Mouse (Mus musculus): ENCODE results near the gene Itpr1.

The Itpr1 gene

GRCm38 (mm10) chr6:108467597-108467996, 254.7 kb downstream of the Itpr1 start:
- no peak for DNase-seq (ENCODE audit: low spot score)

- DNase-seq (ENCODE audit: low spot score): no peak
Measured at GRCm38 (mm10) chr6:108468226-108468825, 255.4 kb downstream of the Itpr1 start.

DNA sequence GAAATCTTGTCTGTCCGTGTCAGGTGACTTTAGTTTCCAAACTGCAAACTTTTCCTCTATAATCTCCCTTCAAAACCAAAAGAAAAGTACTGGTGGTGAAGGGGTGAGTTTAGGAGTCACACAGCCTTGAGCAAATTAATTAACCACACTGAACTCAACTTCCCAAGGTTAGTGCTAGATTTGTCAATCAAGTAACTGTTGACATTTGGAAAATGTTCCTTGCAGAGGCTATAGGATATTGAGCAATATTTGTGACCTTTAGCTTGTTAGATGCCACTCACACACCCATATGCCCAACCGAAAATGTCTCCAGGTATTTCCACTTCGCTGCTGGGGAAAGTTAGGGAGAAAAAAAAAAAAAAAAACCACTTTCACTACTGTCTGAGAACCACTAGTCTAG, 259.0 kb downstream of the Itpr1 start:
- no peak for DNase-seq (ENCODE audit: low spot score)

DNA sequence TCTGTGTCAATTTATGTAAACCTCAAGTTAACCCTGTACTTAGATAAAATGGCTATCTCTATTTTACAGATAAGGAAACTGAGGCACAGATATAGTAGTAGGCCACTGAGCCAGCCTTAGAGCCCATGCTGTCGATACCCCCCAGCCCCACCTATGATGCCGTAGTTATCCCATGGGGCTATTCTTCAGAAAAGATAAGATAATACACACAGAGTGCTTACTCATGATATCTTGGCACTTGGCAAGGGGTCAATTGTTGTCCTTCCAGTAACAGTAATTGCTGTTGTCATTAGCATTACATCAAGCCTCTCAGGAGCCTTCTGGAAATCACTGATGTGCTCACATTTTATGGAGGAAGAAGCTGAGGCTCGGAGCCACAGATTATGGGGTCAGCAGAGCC, 259.9 kb downstream of the Itpr1 start:
- DNase-seq (ENCODE audit: low spot score): no peak

GRCm38 (mm10) chr6:108476797-108477235, 263.9 kb downstream of the Itpr1 start:
- DNase-seq (ENCODE audit: low spot score): no peak

GRCm38 (mm10) chr6:108477602-108478001, 264.7 kb downstream of the Itpr1 start:
- no peak for DNase-seq (ENCODE audit: low spot score)

GRCm38 (mm10) chr6:108481190-108481589, 268.3 kb downstream of the Itpr1 start:
- no peak for DNase-seq (ENCODE audit: low spot score)

DNA sequence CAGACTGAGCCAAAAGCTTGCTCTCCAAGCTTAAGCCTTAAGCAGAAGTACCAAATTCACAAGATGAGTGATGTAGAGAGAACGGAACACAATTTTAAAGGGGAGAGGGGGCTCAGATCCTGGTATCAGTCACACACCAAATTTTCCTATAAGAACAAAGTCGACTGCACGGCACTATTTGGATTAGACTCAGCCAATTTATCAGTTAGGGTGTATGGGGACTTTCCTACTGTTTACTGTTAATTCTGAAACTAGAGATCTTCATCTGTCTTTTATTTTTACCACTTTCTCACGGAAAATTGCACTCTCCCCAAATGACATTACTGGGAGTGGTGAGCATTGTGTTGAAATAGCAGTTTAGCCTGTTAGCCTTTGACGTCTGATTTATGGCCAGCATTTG, 269.6 kb downstream of the Itpr1 start:
- DNase-seq (ENCODE audit: low spot score): no peak

- peak; percentile 17 for DNase-seq (ENCODE audit: low spot score)
Measured at GRCm38 (mm10) chr6:108486212-108486992, 273.5 kb downstream of the Itpr1 start.

GRCm38 (mm10) chr6:108487300-108487835, 274.5 kb downstream of the Itpr1 start:
- no peak for DNase-seq (ENCODE audit: low spot score)

DNA sequence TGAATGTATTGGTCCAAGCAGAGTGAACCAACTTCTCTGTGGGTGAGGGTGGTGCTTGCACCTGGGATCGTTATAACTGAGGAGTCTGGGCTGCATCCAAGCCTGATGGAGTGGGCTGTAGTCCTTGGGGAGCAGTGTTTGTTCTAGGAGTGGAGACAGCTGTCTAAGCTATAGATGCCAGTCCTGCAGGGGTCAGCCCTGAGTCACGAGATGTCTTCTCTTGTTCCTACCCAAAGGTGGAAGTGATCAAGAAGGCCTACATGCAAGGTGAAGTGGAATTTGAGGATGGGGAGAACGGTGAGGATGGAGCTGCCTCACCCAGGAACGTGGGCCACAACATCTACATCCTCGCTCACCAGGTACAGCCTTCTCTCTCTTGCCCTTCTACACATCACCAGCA, 275.4 kb downstream of the Itpr1 start:
- no peak for DNase-seq (ENCODE audit: low spot score)

DNA sequence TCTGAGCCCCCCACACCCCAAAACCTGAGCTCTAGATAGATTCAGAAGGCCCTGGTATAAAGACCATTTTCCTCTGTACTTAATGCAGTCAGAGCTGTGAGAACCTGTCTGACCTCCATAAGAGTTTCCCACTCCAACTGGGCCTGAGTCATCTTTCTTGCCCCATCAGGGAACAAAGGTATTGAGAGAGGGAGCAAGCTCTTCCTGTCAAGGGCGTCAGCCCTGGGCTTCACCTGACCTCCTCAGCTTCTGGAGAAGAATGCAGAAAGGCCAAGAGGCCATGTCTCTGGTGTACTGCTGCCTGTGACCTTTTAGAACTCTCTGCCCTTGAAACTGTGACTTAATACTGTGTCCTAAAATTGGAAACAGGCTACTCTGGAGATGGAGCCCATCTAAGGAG, 279.1 kb downstream of the Itpr1 start:
- no peak for DNase-seq (ENCODE audit: low spot score)

DNA sequence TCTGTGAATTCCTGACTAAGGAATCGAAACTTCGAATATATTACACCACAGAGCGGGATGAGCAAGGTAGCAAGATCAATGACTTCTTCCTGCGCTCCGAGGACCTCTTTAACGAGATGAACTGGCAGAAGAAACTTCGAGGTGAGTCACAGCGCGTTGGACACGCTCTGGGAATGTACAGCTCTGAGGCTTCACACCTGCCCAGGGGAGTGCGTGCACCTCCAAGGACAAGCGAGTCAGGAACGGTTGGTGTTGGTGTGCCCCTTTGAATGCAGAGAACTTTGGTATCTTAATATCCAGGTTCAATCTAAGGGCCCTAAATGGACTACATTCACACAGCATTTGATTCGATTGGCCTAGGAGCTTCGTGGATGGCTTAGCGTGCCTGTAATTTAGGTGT, 280.9 kb downstream of the Itpr1 start:
- no peak for DNase-seq (ENCODE audit: low spot score)

DNA sequence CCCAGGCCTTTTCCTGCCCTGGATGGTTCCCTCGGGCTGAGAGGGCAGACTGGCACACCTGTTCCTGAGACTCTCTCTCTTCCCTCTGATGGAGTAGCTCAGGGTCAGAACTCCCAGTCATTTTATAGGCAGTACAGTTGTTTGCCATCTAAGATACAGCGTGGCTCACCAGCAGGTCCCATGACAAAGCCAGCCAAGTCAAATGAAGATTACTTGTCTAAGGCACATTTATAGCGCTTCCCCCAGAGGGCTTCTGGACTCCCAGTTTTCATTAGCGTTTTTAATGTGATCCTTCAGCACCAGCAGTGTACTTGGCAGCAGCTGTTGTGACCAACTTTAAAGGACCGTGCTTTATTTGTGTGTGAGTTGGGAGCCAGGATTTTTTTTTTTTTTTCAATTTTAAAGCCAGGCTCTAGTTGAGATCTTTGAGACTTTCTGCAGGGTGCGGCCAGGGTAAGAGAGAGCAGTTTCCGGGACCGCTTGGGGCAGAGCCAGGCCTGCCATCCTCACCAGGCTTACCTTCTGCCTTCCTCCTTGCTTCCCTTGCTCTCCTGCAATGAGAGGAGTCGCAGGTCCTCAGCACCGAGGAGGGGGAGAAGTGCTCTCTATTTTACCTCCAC, 281.4 kb downstream of the Itpr1 start:
- no peak for DNase-seq (ENCODE audit: low spot score)

- no peak for DNase-seq (ENCODE audit: low spot score)
Measured at GRCm38 (mm10) chr6:108494994-108495393, 282.1 kb downstream of the Itpr1 start.

- no peak for DNase-seq (ENCODE audit: low spot score)
Measured at GRCm38 (mm10) chr6:108498070-108498469, 285.2 kb downstream of the Itpr1 start.

GRCm38 (mm10) chr6:108503651-108504050, 290.8 kb downstream of the Itpr1 start:
- no peak for DNase-seq (ENCODE audit: low spot score)

- DNase-seq (ENCODE audit: low spot score): no peak
Measured at GRCm38 (mm10) chr6:108504717-108505116, 291.8 kb downstream of the Itpr1 start.

DNA sequence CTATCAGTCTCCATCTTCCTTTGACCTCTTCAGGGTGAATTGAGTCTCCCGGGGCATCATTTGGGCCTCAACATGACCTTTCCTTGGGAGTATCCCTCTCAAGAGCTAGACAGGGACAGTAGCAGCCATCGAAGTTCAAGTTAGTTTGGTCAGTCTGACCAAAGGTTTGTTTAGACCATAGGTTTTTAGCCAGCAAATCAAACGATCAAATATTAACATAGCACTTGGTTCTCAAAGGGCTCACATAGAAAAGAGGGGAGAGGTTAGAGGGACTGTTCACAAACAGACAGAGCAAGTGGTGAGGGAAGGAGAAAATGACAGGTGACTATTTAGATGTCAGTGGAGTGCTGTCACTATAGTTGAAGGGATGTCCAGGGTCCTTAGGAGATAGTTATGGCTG, 293.3 kb downstream of the Itpr1 start:
- DNase-seq (ENCODE audit: low spot score): no peak

DNA sequence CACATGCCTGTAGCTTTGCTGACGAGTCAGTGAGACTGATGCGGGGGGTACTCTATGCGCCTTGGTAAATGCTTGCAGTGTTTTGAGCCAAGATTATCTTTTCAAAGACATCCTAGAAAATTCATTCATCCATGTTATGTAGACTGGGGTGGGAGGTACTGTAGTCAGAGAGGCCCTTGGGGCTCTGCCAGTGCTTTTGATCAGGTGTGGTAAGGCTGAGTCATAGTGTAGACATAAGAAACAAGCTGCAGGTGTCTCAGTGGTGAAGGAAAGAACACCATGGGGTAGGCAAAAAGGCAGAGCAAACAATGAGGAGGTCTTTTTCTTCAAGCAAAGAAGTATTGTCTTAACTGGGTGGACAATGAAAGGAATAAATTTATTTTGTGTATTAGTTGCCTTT, 294.4 kb downstream of the Itpr1 start:
- DNase-seq (ENCODE audit: low spot score): no peak

DNA sequence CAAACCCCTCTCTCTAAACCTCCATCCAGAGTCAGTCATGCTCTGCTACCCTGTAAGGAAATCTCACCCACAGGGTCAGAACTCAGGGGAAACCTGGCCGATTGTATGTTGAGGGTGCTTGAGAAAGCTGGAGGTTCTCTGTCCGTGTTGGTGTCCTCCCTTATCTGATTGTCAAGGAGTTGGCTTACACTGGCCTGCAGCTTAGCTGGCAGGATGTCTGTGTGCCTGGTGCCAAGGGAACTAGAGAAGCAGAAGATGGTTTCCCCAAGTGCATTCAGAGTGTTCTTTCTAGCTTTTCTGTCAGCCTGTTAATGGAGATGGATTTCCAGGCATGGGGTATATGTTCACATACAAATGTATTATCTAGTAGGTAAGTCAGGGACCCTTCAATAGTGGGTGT, 296.4 kb downstream of the Itpr1 start:
- DNase-seq (ENCODE audit: low spot score): no peak

DNA sequence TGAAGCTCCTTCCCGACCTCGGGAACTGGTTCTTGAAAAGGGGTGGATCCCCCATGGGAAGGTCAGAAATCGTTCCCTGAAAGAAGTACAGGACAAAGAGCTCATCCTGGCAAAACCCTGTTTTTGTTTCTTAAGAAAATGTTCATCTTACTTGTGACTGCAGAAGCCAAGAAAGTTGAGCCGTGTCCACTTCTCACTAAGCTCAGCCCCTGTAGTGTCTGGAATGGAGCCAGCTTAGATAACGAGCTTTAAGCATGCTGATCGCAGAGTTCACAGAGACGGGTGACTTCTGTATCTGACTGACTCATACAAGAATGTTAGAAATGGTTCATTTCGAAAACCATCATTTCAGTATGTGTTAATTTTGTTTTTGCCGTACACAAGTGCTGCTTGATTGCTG, 297.2 kb downstream of the Itpr1 start:
- no peak for DNase-seq (ENCODE audit: low spot score)

DNA sequence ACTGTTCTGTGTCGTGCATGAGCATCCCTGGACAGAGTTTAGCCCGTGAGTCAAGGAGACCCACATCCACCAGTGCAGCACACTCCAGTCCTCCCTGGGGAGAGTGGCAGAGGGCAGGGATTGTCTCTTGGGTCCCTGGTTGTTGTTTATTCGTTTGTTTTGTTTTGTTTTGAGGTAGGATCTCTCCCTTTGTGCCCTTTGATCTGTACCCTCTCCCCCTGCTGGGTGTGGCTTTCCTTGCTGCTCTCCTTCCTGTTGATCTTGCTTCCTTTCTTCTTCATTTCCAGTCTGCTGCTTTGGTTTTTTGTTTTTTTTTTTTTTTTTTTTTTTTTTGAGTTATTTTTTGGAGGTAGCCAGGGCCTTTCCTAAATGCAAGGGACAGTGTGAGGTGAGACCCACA, 299.2 kb downstream of the Itpr1 start:
- DNase-seq (ENCODE audit: low spot score): no peak
